Mouse (Mus musculus) forelimb bud, embryonic 11.5 days (tissue): ENCODE results near the gene Focad.

Source experiments
- DNase-seq: peaks from one replicate; pipeline ENCODE4 v3.0.0-alpha.2; 2012; ENCODE audit warnings: low read depth, low spot score

Gene Focad

DNA sequence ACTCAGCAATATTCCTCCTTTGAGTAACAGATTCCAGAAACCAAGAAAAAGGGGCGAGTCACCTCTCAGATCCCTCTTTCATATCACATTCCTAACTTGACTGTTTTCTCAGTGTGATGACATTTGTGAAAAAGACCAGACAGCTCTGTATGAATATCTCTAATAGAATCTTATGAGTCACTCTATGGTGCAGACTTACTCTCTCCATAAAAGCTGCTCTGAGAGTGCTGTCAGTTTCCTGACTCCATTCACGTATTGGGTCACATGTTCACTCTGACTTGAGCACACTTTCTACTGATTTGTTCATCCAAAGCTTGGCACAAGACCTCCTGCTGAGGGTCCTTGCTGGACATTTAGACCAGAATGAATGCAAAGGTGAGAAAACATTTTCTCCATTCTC is 354.5 kb downstream of the Focad start:
- DNase-seq = no peak

DNA sequence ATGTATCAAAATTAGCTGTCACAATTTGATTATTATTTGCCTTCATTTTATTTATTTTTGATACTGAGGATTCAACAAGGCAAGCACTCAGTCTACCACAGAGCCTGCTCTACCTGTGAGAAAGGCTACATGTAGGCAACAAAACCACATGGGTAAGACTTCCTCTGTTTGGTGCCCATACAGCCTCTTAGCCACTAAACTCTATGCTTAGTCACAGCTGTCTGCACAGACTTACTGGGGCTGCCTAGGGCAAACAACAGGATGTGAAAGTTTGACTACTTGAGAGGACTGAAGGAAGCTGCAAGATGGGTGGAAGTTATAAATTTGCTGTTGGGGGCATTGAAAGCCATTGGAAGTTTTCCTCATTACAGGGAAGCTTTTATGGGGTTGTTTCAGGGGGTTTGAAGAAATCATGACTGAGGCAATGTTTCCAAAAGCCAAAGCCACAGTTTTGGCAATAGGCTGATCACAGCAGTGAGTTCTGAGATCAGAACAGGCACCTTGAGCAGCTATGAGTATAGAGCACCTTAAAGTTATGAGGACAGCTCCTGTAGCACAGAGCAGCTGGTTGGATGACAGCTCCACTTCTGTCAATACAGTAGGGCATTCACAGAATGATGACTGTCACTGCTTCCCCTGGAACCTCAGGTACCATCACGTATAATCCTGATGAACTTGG is 355.8 kb downstream of the Focad start:
- no peak for DNase-seq

DNA sequence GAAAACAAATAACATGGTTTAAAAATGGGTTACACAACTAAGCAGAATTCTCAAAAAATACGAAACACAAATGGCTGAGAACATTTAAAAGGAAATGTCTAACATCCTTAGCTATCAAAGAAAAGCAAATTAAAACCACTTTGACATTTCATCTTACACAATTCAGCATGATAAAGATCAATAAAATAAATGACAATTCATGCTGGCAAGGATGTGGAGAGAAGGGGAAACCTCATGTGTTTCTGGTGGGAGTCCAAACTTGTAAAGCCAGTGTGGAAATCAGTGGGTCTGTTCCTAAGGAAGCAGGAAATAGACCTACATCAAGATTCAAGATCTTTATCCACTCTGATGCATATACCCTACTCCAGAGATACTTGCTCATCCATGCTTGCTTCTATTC is 363.7 kb downstream of the Focad start:
- no peak for DNase-seq

- no peak for DNase-seq
These were observed 364.2 kb downstream of the Focad start for GRCm38 (mm10) chr4:88458673-88459072.
